Mouse (Mus musculus): ENCODE data around the gene Itga6. TPM values are rescaled to one million over a fixed set of nuclear protein-coding genes. Genes with fewer than 3 reads are reported as not detected.
A peak's percentile ranks its signal among the peaks of the same experiment; 100 is the strongest.
"Not testable (repeated sequence)": the region's sequence is repeated elsewhere in the genome, so short reads cannot be mapped to it uniquely, and the experiment has no call there.

Gene Itga6
- polyA plus RNA-seq, 1 experiment from 2014 or later = 75.1 TPM

- Histone ChIP-seq H3K4me3 (ENCODE audit: low read length) (no peak overlapping the region), H3K4me2 (replicated peaks; ENCODE audit: low read depth, low read length) (no peak overlapping the region), H3K9me3 (ENCODE audit: low read length) (no peaks in the 10 kb centered on the region), H3K9ac (replicated peaks; ENCODE audit: low read length) (no peak overlapping the region), H3K27me3 (ENCODE audit: insufficient read depth, low read length) (no peaks in the 10 kb centered on the region), H3K27ac (ENCODE audit: low read length) (no peak overlapping the region), H3K36me3 (ENCODE audit: insufficient read depth, low read length) (peaks cover 16% of the 10 kb centered on the region; the same call in 1 of the 2 replicates), H3K4me1 (ENCODE audit: insufficient read depth, low read length) (no peaks in the 10 kb centered on the region; the same call in 1 of the 2 replicates)
- 36% methylated on average over 11 of the region's 11 CpGs for WGBS
- peak; percentile 69; the same call in 1 of the 2 replicates for ATAC-seq (ENCODE audit: low FRiP score, low TSS enrichment)
Observed at GRCm38 (mm10) chr2:71828928-71829327, 83.5 kb downstream of the Itga6 start.

- H3K4me2 ChIP-seq (replicated peaks; ENCODE audit: low read depth, low read length) = no peak overlapping the region
- H3K4me3 ChIP-seq (ENCODE audit: low read length) = no peak overlapping the region
- ATAC-seq (ENCODE audit: low FRiP score, low TSS enrichment) = no peak
- no peaks in the 10 kb centered on the region for H3K27me3 ChIP-seq (ENCODE audit: insufficient read depth, low read length)
- no peaks in the 10 kb centered on the region for H3K9me3 ChIP-seq (ENCODE audit: low read length)
- no peak overlapping the region for H3K9ac ChIP-seq (replicated peaks; ENCODE audit: low read length)
- H3K4me1 ChIP-seq (ENCODE audit: insufficient read depth, low read length) = peaks cover 3% of the 10 kb centered on the region; the same call in 1 of the 2 replicates
- WGBS = 89% methylated on average over 6 of the region's 6 CpGs
- H3K27ac ChIP-seq (ENCODE audit: low read length) = no peak overlapping the region
- peaks cover 8% of the 10 kb centered on the region; the same call in 1 of the 2 replicates for H3K36me3 ChIP-seq (ENCODE audit: insufficient read depth, low read length)
Observed at GRCm38 (mm10) chr2:71833626-71834025, 88.2 kb downstream of the Itga6 start.

- no peak for ATAC-seq (ENCODE audit: low FRiP score, low TSS enrichment)
- Histone ChIP-seq H3K27me3 (ENCODE audit: insufficient read depth, low read length) (no peaks in the 10 kb centered on the region), H3K9ac (replicated peaks; ENCODE audit: low read length) (no peak overlapping the region), H3K4me3 (ENCODE audit: low read length) (no peak overlapping the region), H3K9me3 (ENCODE audit: low read length) (no peaks in the 10 kb centered on the region), H3K4me1 (ENCODE audit: insufficient read depth, low read length) (0 out of 2 replicates have a peak, but pooled peaks cover 3% of the 10 kb centered on the region), H3K4me2 (replicated peaks; ENCODE audit: low read depth, low read length) (no peak overlapping the region), H3K27ac (ENCODE audit: low read length) (no peak overlapping the region), H3K36me3 (ENCODE audit: insufficient read depth, low read length) (peaks cover 9% of the 10 kb centered on the region; the same call in 1 of the 2 replicates)
- 73% methylated on average over 7 of the region's 7 CpGs for WGBS
Observed at GRCm38 (mm10) chr2:71834371-71834770, 89.0 kb downstream of the Itga6 start.

GRCm38 (mm10) chr2:71835556-71835955 is 90.1 kb downstream of the Itga6 start:
- H3K9me3 ChIP-seq (ENCODE audit: low read length) = no peaks in the 10 kb centered on the region
- no peak overlapping the region for H3K27ac ChIP-seq (ENCODE audit: low read length)
- H3K4me1 ChIP-seq (ENCODE audit: insufficient read depth, low read length) = 0 out of 2 replicates have a peak, but pooled peaks cover 3% of the 10 kb centered on the region
- H3K27me3 ChIP-seq (ENCODE audit: insufficient read depth, low read length) = no peaks in the 10 kb centered on the region
- no peak overlapping the region for H3K4me2 ChIP-seq (replicated peaks; ENCODE audit: low read depth, low read length)
- ATAC-seq (ENCODE audit: low FRiP score, low TSS enrichment) = no peak
- 88% methylated on average over 8 of the region's 8 CpGs for WGBS
- H3K4me3 ChIP-seq (ENCODE audit: low read length) = no peak overlapping the region
- H3K9ac ChIP-seq (replicated peaks; ENCODE audit: low read length) = no peak overlapping the region
- H3K36me3 ChIP-seq (ENCODE audit: insufficient read depth, low read length) = peaks cover 9% of the 10 kb centered on the region; the same call in 1 of the 2 replicates

- 90% methylated on average over 4 of the region's 4 CpGs for WGBS
- H3K27me3 ChIP-seq (ENCODE audit: insufficient read depth, low read length) = no peaks in the 10 kb centered on the region
- 0 out of 2 replicates have a peak, but pooled peaks cover 3% of the 10 kb centered on the region for H3K4me1 ChIP-seq (ENCODE audit: insufficient read depth, low read length)
- no peak overlapping the region for H3K4me2 ChIP-seq (replicated peaks; ENCODE audit: low read depth, low read length)
- peaks cover 15% of the 10 kb centered on the region for H3K36me3 ChIP-seq (ENCODE audit: insufficient read depth, low read length)
- no peak overlapping the region for H3K27ac ChIP-seq (ENCODE audit: low read length)
- H3K9me3 ChIP-seq (ENCODE audit: low read length) = no peaks in the 10 kb centered on the region
- ATAC-seq (ENCODE audit: low FRiP score, low TSS enrichment) = no peak
- no peak overlapping the region for H3K4me3 ChIP-seq (ENCODE audit: low read length)
- no peak overlapping the region for H3K9ac ChIP-seq (replicated peaks; ENCODE audit: low read length)
Observed at GRCm38 (mm10) chr2:71836232-71836631, 90.8 kb downstream of the Itga6 start.

- H3K36me3 ChIP-seq (ENCODE audit: insufficient read depth, low read length) = peaks cover 16% of the 10 kb centered on the region
- H3K4me2 ChIP-seq (replicated peaks; ENCODE audit: low read depth, low read length) = no peak overlapping the region
- H3K9ac ChIP-seq (replicated peaks; ENCODE audit: low read length) = no peak overlapping the region
- no peaks in the 10 kb centered on the region for H3K9me3 ChIP-seq (ENCODE audit: low read length)
- no peaks in the 10 kb centered on the region for H3K27me3 ChIP-seq (ENCODE audit: insufficient read depth, low read length)
- 0 out of 2 replicates have a peak, but pooled peaks cover 3% of the 10 kb centered on the region for H3K4me1 ChIP-seq (ENCODE audit: insufficient read depth, low read length)
- H3K27ac ChIP-seq (ENCODE audit: low read length) = no peak overlapping the region
- ATAC-seq (ENCODE audit: low FRiP score, low TSS enrichment) = no peak
- WGBS = 59% methylated on average over 4 of the region's 4 CpGs
- no peak overlapping the region for H3K4me3 ChIP-seq (ENCODE audit: low read length)
Observed at GRCm38 (mm10) chr2:71837261-71837660, 91.8 kb downstream of the Itga6 start.

- H3K27me3 ChIP-seq (ENCODE audit: insufficient read depth, low read length) = no peaks in the 10 kb centered on the region
- no peaks in the 10 kb centered on the region for H3K9me3 ChIP-seq (ENCODE audit: low read length)
- H3K36me3 ChIP-seq (ENCODE audit: insufficient read depth, low read length) = peaks cover 16% of the 10 kb centered on the region
- 0 out of 2 replicates have a peak, but pooled peaks cover 3% of the 10 kb centered on the region for H3K4me1 ChIP-seq (ENCODE audit: insufficient read depth, low read length)
- WGBS = 35% methylated on average over 6 of the region's 6 CpGs
- H3K4me3 ChIP-seq (ENCODE audit: low read length) = no peak overlapping the region
- H3K27ac ChIP-seq (ENCODE audit: low read length) = no peak overlapping the region
- no peak overlapping the region for H3K9ac ChIP-seq (replicated peaks; ENCODE audit: low read length)
- no peak for ATAC-seq (ENCODE audit: low FRiP score, low TSS enrichment)
- no peak overlapping the region for H3K4me2 ChIP-seq (replicated peaks; ENCODE audit: low read depth, low read length)
Observed at GRCm38 (mm10) chr2:71837791-71838190, 92.4 kb downstream of the Itga6 start.

- H3K27me3 ChIP-seq (ENCODE audit: insufficient read depth, low read length) = no peaks in the 10 kb centered on the region
- no peaks in the 10 kb centered on the region for H3K9me3 ChIP-seq (ENCODE audit: low read length)
Observed at GRCm38 (mm10) chr2:71843316-71843715, 97.9 kb downstream of the Itga6 start.

GRCm38 (mm10) chr2:71844906-71845305 is 99.5 kb downstream of the Itga6 start:
- H3K4me3 ChIP-seq (ENCODE audit: low read length) = no peak overlapping the region
- peaks cover 37% of the 10 kb centered on the region for H3K36me3 ChIP-seq (ENCODE audit: insufficient read depth, low read length)
- no peaks in the 10 kb centered on the region for H3K27me3 ChIP-seq (ENCODE audit: insufficient read depth, low read length)
- no peak for ATAC-seq (ENCODE audit: low FRiP score, low TSS enrichment)
- H3K9ac ChIP-seq (replicated peaks; ENCODE audit: low read length) = no peak overlapping the region
- WGBS = 91% methylated on average over 6 of the region's 6 CpGs
- H3K9me3 ChIP-seq (ENCODE audit: low read length) = no peaks in the 10 kb centered on the region
- H3K4me1 ChIP-seq (ENCODE audit: insufficient read depth, low read length) = no peaks in the 10 kb centered on the region
- no peak overlapping the region for H3K27ac ChIP-seq (ENCODE audit: low read length)
- no peak overlapping the region for H3K4me2 ChIP-seq (replicated peaks; ENCODE audit: low read depth, low read length)

More at GRCm38 (mm10) chr2:71843316-71843715, 97.9 kb downstream of the Itga6 start:
- Histone ChIP-seq H3K27ac (ENCODE audit: low read length) (no peak overlapping the region), H3K9ac (replicated peaks; ENCODE audit: low read length) (no peak overlapping the region), H3K4me2 (replicated peaks; ENCODE audit: low read depth, low read length) (no peak overlapping the region), H3K4me1 (ENCODE audit: insufficient read depth, low read length) (no peaks in the 10 kb centered on the region), H3K36me3 (ENCODE audit: insufficient read depth, low read length) (peaks cover 33% of the 10 kb centered on the region), H3K4me3 (ENCODE audit: low read length) (no peak overlapping the region)
- WGBS = 72% methylated on average over 9 of the region's 9 CpGs
- no peak for ATAC-seq (ENCODE audit: low FRiP score, low TSS enrichment)

GRCm38 (mm10) chr2:71852161-71852560 is 106.7 kb downstream of the Itga6 start:
- H3K9ac ChIP-seq (replicated peaks; ENCODE audit: low read length) = not testable (repeated sequence)
- WGBS = 2% methylated on average over 6 of the region's 8 CpGs
- 0 out of 2 replicates have a peak, but pooled peaks have one; percentile 39 for ATAC-seq (ENCODE audit: low FRiP score, low TSS enrichment)

More at GRCm38 (mm10) chr2:71852161-71852560, 106.7 kb downstream of the Itga6 start:
- H3K9me3 ChIP-seq (ENCODE audit: low read length); H3K27me3 ChIP-seq (ENCODE audit: insufficient read depth, low read length); H3K27ac ChIP-seq (ENCODE audit: low read length); H3K4me2 ChIP-seq (replicated peaks; ENCODE audit: low read depth, low read length); H3K4me3 ChIP-seq (ENCODE audit: low read length); H3K4me1 ChIP-seq (ENCODE audit: insufficient read depth, low read length): not testable (repeated sequence)
- peaks cover 21% of the 10 kb centered on the region for H3K36me3 ChIP-seq (ENCODE audit: insufficient read depth, low read length)
